Mouse (Mus musculus) forebrain, embryonic 11.5 days (tissue): ENCODE results near the gene Nectin1. TPM values are rescaled to one million over a fixed set of nuclear protein-coding genes. Genes with fewer than 3 reads are reported as not detected.

ENCODE experiments used
- ATAC-seq: fragments of 200-750 bp; cut with Nextera tagmentation; replicated peaks from 2 replicates; pipeline ENCODE4 v1.8.0; 2017; ENCODE audit warnings: moderate TSS enrichment; ENCODE audit not compliant: low FRiP score
- DNase-seq: peaks from one replicate; pipeline ENCODE4 v3.0.0-alpha.2; 2017; ENCODE audit warnings: low spot score
- H3K27ac ChIP-seq: fragments of 300-500 bp; sonication (generic); 2 replicates; pipeline ENCODE4 v1.5.1; 2014; ENCODE audit warnings: low read depth, low read length
- H3K27me3 ChIP-seq: fragments of 300-500 bp; sonication (generic); 2 replicates; pipeline ENCODE4 v1.6.1; 2014; ENCODE audit warnings: mild to moderate bottlenecking, low read length, mixed read lengths; ENCODE audit not compliant: control insufficient read depth, insufficient read depth
- H3K36me3 ChIP-seq: fragments of 300-500 bp; sonication (generic); 2 replicates; pipeline ENCODE4 v1.6.1; 2014; ENCODE audit warnings: mild to moderate bottlenecking, low read length, moderate library complexity, mixed read lengths; ENCODE audit not compliant: control insufficient read depth, insufficient read depth
- H3K4me1 ChIP-seq: fragments of 300-500 bp; sonication (generic); replicated peaks from 2 replicates; pipeline ENCODE4 v1.6.1; 2014; ENCODE audit warnings: low read length, mixed read lengths; ENCODE audit not compliant: control insufficient read depth, insufficient read depth
- H3K4me2 ChIP-seq: fragments of 300-500 bp; sonication (generic); 2 replicates; pipeline ENCODE4 v1.6.1; 2014; ENCODE audit warnings: low read depth, mild to moderate bottlenecking, low read length, moderate library complexity, mixed read lengths; ENCODE audit not compliant: severe bottlenecking
- H3K4me3 ChIP-seq: fragments of 300-500 bp; sonication (generic); 2 replicates; pipeline ENCODE4 v1.5.1; 2014; ENCODE audit warnings: low read depth, low read length
- H3K9ac ChIP-seq: fragments of 300-500 bp; sonication (generic); 2 replicates; pipeline ENCODE4 v1.6.1; 2014; ENCODE audit warnings: low read length
- H3K9me3 ChIP-seq: fragments of 300-500 bp; sonication (generic); 2 replicates; pipeline ENCODE4 v1.6.1; 2016; ENCODE audit warnings: low read length, mixed read lengths; ENCODE audit not compliant: control insufficient read depth
- WGBS: fragments of 180-500 bp; shearing (Covaris S2); extraction: QIAGEN DNeasy Blood & Tissue Kit; methylation state at CpG from one replicate; pipeline ENCODE4 v1.1.7; 2014; 5-methylcytosine and 5-hydroxymethylcytosine counted together
- polyA plus RNA-seq: library from polyadenylated mRNA; unstranded; fragments of >200 nt; fragmentation: Nextera tagmentation; extraction: Ambion mirVana; gene quantifications from 2 replicates; pipeline ENCODE4 v1.2.1, GENCODE M21; 2014

Nectin1 gene
- polyA plus RNA-seq, 1 experiment from 2014 or later: 12.4 TPM

GRCm38 (mm10) chr9:43744138-43744981 lies 576 bp downstream of the Nectin1 start:
- H3K4me3 ChIP-seq: peak overlapping the region; percentile 67
- H3K27me3 ChIP-seq: no peaks in the 10 kb centered on the region
- peak; percentile 11 for ATAC-seq
- under 1% methylated on average over 56 of the region's 77 CpGs for WGBS
- peak overlapping the region; percentile 94 for H3K27ac ChIP-seq
- DNase-seq: peak; percentile 79
- no peaks in the 10 kb centered on the region for H3K9me3 ChIP-seq
- peak overlapping the region; percentile 91 for H3K9ac ChIP-seq
- H3K36me3 ChIP-seq: no peaks in the 10 kb centered on the region
- H3K4me1 ChIP-seq: peaks cover 27% of the 10 kb centered on the region
- H3K4me2 ChIP-seq: peak overlapping the region; percentile 86

GRCm38 (mm10) chr9:43745051-43745792 lies 1.4 kb downstream of the Nectin1 start:
- peak overlapping the region; percentile 67 for H3K4me3 ChIP-seq
- peak; percentile 70 for ATAC-seq
- H3K9ac ChIP-seq: peak overlapping the region; percentile 91
- WGBS: under 1% methylated on average over 43 of the region's 43 CpGs
- peaks cover 30% of the 10 kb centered on the region for H3K4me1 ChIP-seq
- H3K4me2 ChIP-seq: peak overlapping the region; percentile 86
- H3K27me3 ChIP-seq: no peaks in the 10 kb centered on the region
- no peaks in the 10 kb centered on the region for H3K36me3 ChIP-seq
- DNase-seq: peak; percentile 89
- H3K27ac ChIP-seq: peak overlapping the region; percentile 78
- H3K9me3 ChIP-seq: no peaks in the 10 kb centered on the region

GRCm38 (mm10) chr9:43745951-43746703 lies 2.3 kb downstream of the Nectin1 start:
- DNase-seq (peak; percentile 61), ATAC-seq (no peak)
- peak overlapping the region; percentile 67 for H3K4me3 ChIP-seq
- H3K36me3 ChIP-seq: no peaks in the 10 kb centered on the region
- H3K9ac ChIP-seq: peak overlapping the region; percentile 91
- WGBS: under 1% methylated on average over 13 of the region's 13 CpGs
- H3K27ac ChIP-seq: peak overlapping the region; percentile 78
- peak overlapping the region; percentile 86 for H3K4me2 ChIP-seq
- no peaks in the 10 kb centered on the region for H3K9me3 ChIP-seq
- H3K4me1 ChIP-seq: peaks cover 32% of the 10 kb centered on the region
- no peaks in the 10 kb centered on the region for H3K27me3 ChIP-seq

- H3K27ac ChIP-seq: no peak overlapping the region
- H3K9me3 ChIP-seq: no peaks in the 10 kb centered on the region
- no peaks in the 10 kb centered on the region for H3K27me3 ChIP-seq
- H3K4me3 ChIP-seq: peak overlapping the region; percentile 67; the same call in 1 of the 2 replicates
- 22% methylated on average over 9 of the region's 9 CpGs for WGBS
- no peak for ATAC-seq
- H3K4me1 ChIP-seq: peaks cover 26% of the 10 kb centered on the region
- DNase-seq: peak; percentile 58
- peak overlapping the region; percentile 91 for H3K9ac ChIP-seq
- no peaks in the 10 kb centered on the region for H3K36me3 ChIP-seq
- H3K4me2 ChIP-seq: peak overlapping the region; percentile 86; the same call in 1 of the 2 replicates
Measured at GRCm38 (mm10) chr9:43747710-43748109, 3.9 kb downstream of the Nectin1 start.

- DNase-seq (no peak), ATAC-seq (no peak)
- H3K9ac ChIP-seq: no peak overlapping the region
- H3K27ac ChIP-seq: no peak overlapping the region
- H3K27me3 ChIP-seq: no peaks in the 10 kb centered on the region
- 78% methylated on average over 5 of the region's 5 CpGs for WGBS
- no peak overlapping the region for H3K4me3 ChIP-seq
- no peaks in the 10 kb centered on the region for H3K9me3 ChIP-seq
- H3K4me2 ChIP-seq: no peak overlapping the region
- peaks cover 25% of the 10 kb centered on the region for H3K4me1 ChIP-seq
- no peaks in the 10 kb centered on the region for H3K36me3 ChIP-seq
Measured at GRCm38 (mm10) chr9:43748519-43748918, 4.7 kb downstream of the Nectin1 start.

GRCm38 (mm10) chr9:43750053-43750452 lies 6.3 kb downstream of the Nectin1 start:
- H3K4me1 ChIP-seq: peaks cover 28% of the 10 kb centered on the region
- whole genome bisulfite sequencing: 74% methylated on average over 9 of the region's 9 CpGs
- no peaks in the 10 kb centered on the region for H3K36me3 ChIP-seq
- no peak overlapping the region for H3K27ac ChIP-seq
- H3K9me3 ChIP-seq: no peaks in the 10 kb centered on the region
- DNase-seq (no peak), ATAC-seq (no peak)
- no peak overlapping the region for H3K9ac ChIP-seq
- no peak overlapping the region for H3K4me2 ChIP-seq
- no peak overlapping the region for H3K4me3 ChIP-seq
- H3K27me3 ChIP-seq: no peaks in the 10 kb centered on the region

- no peaks in the 10 kb centered on the region for H3K9me3 ChIP-seq
- H3K4me3 ChIP-seq: no peak overlapping the region
- ATAC-seq: no peak
- H3K4me1 ChIP-seq: peaks cover 27% of the 10 kb centered on the region
- H3K4me2 ChIP-seq: no peak overlapping the region
- H3K27ac ChIP-seq: no peak overlapping the region
- no peaks in the 10 kb centered on the region for H3K36me3 ChIP-seq
- DNase-seq: no peak
- WGBS: 66% methylated on average over 8 of the region's 8 CpGs
- H3K27me3 ChIP-seq: no peaks in the 10 kb centered on the region
- no peak overlapping the region for H3K9ac ChIP-seq
Measured at GRCm38 (mm10) chr9:43751111-43751510, 7.3 kb downstream of the Nectin1 start.

- no peak overlapping the region for H3K27ac ChIP-seq
- WGBS: 87% methylated on average over 6 of the region's 6 CpGs
Measured at GRCm38 (mm10) chr9:43753481-43753880, 9.7 kb downstream of the Nectin1 start.

More at GRCm38 (mm10) chr9:43753481-43753880, 9.7 kb downstream of the Nectin1 start:
- Histone ChIP-seq H3K4me3 (no peak overlapping the region), H3K27me3 (no peaks in the 10 kb centered on the region), H3K4me2 (no peak overlapping the region), H3K9me3 (no peaks in the 10 kb centered on the region), H3K4me1 (peaks cover 19% of the 10 kb centered on the region; the same call in 1 of the 2 replicates), H3K36me3 (no peaks in the 10 kb centered on the region), H3K9ac (no peak overlapping the region)
- ATAC-seq (no peak), DNase-seq (no peak)
